ENCODE assay signal across 13 mouse cellular contexts in the genomic region with DNA sequence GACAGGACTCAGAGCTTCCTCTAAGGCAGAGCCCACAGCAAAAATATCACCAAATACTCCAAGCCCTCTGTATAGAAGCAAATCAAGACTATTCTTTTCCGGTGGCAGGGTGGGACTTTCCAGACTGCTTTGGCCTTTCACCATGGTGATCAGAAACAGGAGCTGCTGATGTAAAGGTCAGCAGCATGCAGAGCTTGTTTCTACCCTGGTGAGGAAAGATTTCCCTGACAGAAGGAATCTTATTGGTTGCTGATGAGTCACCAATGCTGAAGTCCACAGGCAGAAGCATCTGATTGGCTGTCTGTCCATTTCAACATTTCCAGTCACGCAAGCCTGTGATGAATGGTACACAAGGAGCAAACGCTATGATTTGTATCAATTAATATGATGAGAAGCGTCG.
DNase-seq lines count a peak whose midpoint lies in the region; ATAC-seq and TF ChIP-seq lines count a peak whose summit lies in the region.
"Had no signal": no experiment of that assay in that cellular context is flagged by ENCODE, and none has a peak within 500 bp of the region (broad histone marks: within the 10 kb centered on the region; RNA-seq: fewer than 3 reads in every experiment).

No protein-coding gene starts in this region.

- no peak overlapping the region for H3K4me3 ChIP-seq in heart, postnatal 0 days (ENCODE audit: low read depth, low read length)
- H3K4me3 ChIP-seq in forebrain, embryonic 13.5 days, result no peak overlapping the region
- no peak overlapping the region for H3K4me3 ChIP-seq in stomach, postnatal 0 days (ENCODE audit: low read depth, low read length)
- H3K4me3 ChIP-seq: left cerebral cortex, adult 2 months; liver, embryonic 12.5 days had no signal

- H3K36me3 ChIP-seq in heart, postnatal 0 days (replicated peaks; ENCODE audit: control insufficient read depth, insufficient read depth, low read length), result no peaks in the 10 kb centered on the region
- H3K36me3 ChIP-seq in forebrain, embryonic 13.5 days (ENCODE audit: poor library complexity, severe bottlenecking), result no peaks in the 10 kb centered on the region
- no peaks in the 10 kb centered on the region for H3K36me3 ChIP-seq in stomach, postnatal 0 days (ENCODE audit: control insufficient read depth, insufficient read depth, low read length)
- H3K36me3 ChIP-seq: liver, embryonic 12.5 days had no signal

- intact Hi-C loops in heart, postnatal 36 days (cut with DNase I), result no loop called here
- intact Hi-C loops in gastrocnemius, postnatal 36 days (cut with DNase I), result no loop called here

- H3K9me3 ChIP-seq in heart, postnatal 0 days (replicated peaks; ENCODE audit: control insufficient read depth, low read length), result no peaks in the 10 kb centered on the region
- no peaks in the 10 kb centered on the region for H3K9me3 ChIP-seq in forebrain, embryonic 13.5 days (replicated peaks)
- H3K9me3 ChIP-seq in stomach, postnatal 0 days (ENCODE audit: control insufficient read depth, low read length), result no peaks in the 10 kb centered on the region
- H3K9me3 ChIP-seq: liver, embryonic 12.5 days had no signal

- DNase-seq in heart, postnatal 0 days (ENCODE audit: low spot score), result no peak
- DNase-seq in heart, postnatal 36 days, result no peak
- peak; percentile 0 for DNase-seq in right cerebral cortex, adult 18-20 months
- no peak for DNase-seq in right cerebral cortex, postnatal 14 days
- peak; percentile 9 for DNase-seq in stomach, postnatal 0 days (ENCODE audit: low spot score)
- no peak for DNase-seq in gastrocnemius, postnatal 36 days
- DNase-seq in B cell, adult 2 months, result no peak
- DNase-seq: kidney, adult 18-20 months; spleen, adult 18-20 months; thymus, postnatal 25 days had no signal

- no peaks in the 10 kb centered on the region for H3K4me1 ChIP-seq in heart, postnatal 0 days (ENCODE audit: control insufficient read depth, insufficient read depth)
- no peaks in the 10 kb centered on the region for H3K4me1 ChIP-seq in forebrain, embryonic 13.5 days
- no peaks in the 10 kb centered on the region for H3K4me1 ChIP-seq in stomach, postnatal 0 days (replicated peaks; ENCODE audit: control insufficient read depth, insufficient read depth)
- H3K4me1 ChIP-seq: liver, embryonic 12.5 days had no signal

- H3K27ac ChIP-seq in heart, postnatal 0 days (ENCODE audit: low read depth), result no peak overlapping the region
- no peak overlapping the region for H3K27ac ChIP-seq in forebrain, embryonic 13.5 days
- no peak overlapping the region for H3K27ac ChIP-seq in stomach, postnatal 0 days (replicated peaks)
- H3K27ac ChIP-seq: left cerebral cortex, adult 2 months; liver, embryonic 12.5 days had no signal

- H3K4me2 ChIP-seq in heart, postnatal 0 days (ENCODE audit: low read depth, low read length), result no peak overlapping the region
- no peak overlapping the region for H3K4me2 ChIP-seq in forebrain, embryonic 13.5 days
- H3K4me2 ChIP-seq in stomach, postnatal 0 days (replicated peaks; ENCODE audit: low read depth), result no peak overlapping the region
- H3K4me2 ChIP-seq: liver, embryonic 12.5 days had no signal

- WGBS in heart, postnatal 0 days, result 51% methylated on average over 5 of the region's 5 CpGs
- 71% methylated on average over 5 of the region's 5 CpGs for WGBS in forebrain, embryonic 13.5 days
- 62% methylated on average over 5 of the region's 5 CpGs for WGBS in stomach, postnatal 0 days

- H3K27me3 ChIP-seq in heart, postnatal 0 days (ENCODE audit: control insufficient read depth, insufficient read depth, low read length), result no peaks in the 10 kb centered on the region
- H3K27me3 ChIP-seq in forebrain, embryonic 13.5 days, result no peaks in the 10 kb centered on the region
- H3K27me3 ChIP-seq in stomach, postnatal 0 days (ENCODE audit: control insufficient read depth, insufficient read depth, low read length), result no peaks in the 10 kb centered on the region
- H3K27me3 ChIP-seq: liver, embryonic 12.5 days had no signal

- no peak overlapping the region for H3K9ac ChIP-seq in heart, postnatal 0 days (replicated peaks; ENCODE audit: low read depth, low read length)
- no peak overlapping the region for H3K9ac ChIP-seq in forebrain, embryonic 13.5 days
- H3K9ac ChIP-seq in stomach, postnatal 0 days (ENCODE audit: low read length), result no peak overlapping the region
- H3K9ac ChIP-seq: liver, embryonic 12.5 days had no signal

- no peak for TF ChIP-seq EP300 in heart, postnatal 0 days (IDR thresholded peaks at IDR 0.05; ENCODE audit: low read depth)
- no peak for TF ChIP-seq EP300 in stomach, postnatal 0 days (optimal IDR thresholded peaks at IDR 0.05)

- peak; percentile 27; the same call in 1 of the 2 replicates for ATAC-seq in heart, postnatal 0 days (ENCODE audit: insufficient read depth, low read depth)
- peak; percentile 74 for ATAC-seq in forebrain, embryonic 13.5 days
- ATAC-seq in stomach, postnatal 0 days (ENCODE audit: low FRiP score, low TSS enrichment), result 0 out of 2 replicates have a peak, but pooled peaks have one; percentile 35
- ATAC-seq: liver, embryonic 12.5 days had no signal

- no peak for TF ChIP-seq CTCF in heart, postnatal 0 days (IDR thresholded peaks at IDR 0.05; ENCODE audit: low read depth)
- no peak for TF ChIP-seq CTCF in stomach, postnatal 0 days (IDR thresholded peaks at IDR 0.05; ENCODE audit: low read depth)

Comparison
In these comparisons a context has a peak if more than half of its experiments do, and no peak if none do; other contexts are left out.
1. DNase-seq: peak in right cerebral cortex, adult 18-20 months (single experiment) and stomach, postnatal 0 days (single experiment); none in heart, postnatal 0 days (single experiment), heart, postnatal 36 days (0 of 2), right cerebral cortex, postnatal 14 days (single experiment), gastrocnemius, postnatal 36 days (0 of 2) and B cell, adult 2 months (0 of 2).
2. Peak in every context shown above with its lines, with median percentiles within 50 percentile points of each other: ATAC-seq.